Mouse (Mus musculus): ENCODE measurements around the gene F13a1.

- no peak for TF ChIP-seq CTCF (IDR thresholded peaks at IDR 0.05; ENCODE audit: control insufficient read depth, insufficient read depth, low read length)
- TF ChIP-seq POLR2A (IDR thresholded peaks at IDR 0.05; ENCODE audit: borderline replicate concordance, control insufficient read depth, low read depth, low read length): no peak
Measured at GRCm38 (mm10) chr13:37056662-37057061, 6.6 kb upstream of the F13a1 start.
